In genomic region chr5:145230641-145231040, GRCm38 (mm10) we compare ENCODE assay signal across 8 mouse cellular contexts. TPM values are rescaled to one million over a fixed set of nuclear protein-coding genes. Genes with fewer than 3 reads are reported as not detected.
DNase-seq lines count a peak whose midpoint lies in the region; ATAC-seq and TF ChIP-seq lines count a peak whose summit lies in the region.

No protein-coding gene starts in this region.

- WGBS in heart, embryonic 11.5 days (ENCODE audit: insufficient replicate concordance): 87% methylated on average over 4 of the region's 4 CpGs
- 87% methylated on average over 4 of the region's 4 CpGs for WGBS in embryonic facial prominence, embryonic 12.5 days
- 67% methylated on average over 4 of the region's 4 CpGs for WGBS in kidney, adult 2 months
- WGBS in midbrain, embryonic 12.5 days: 87% methylated on average over 4 of the region's 4 CpGs

- intact Hi-C loops in heart, postnatal 14 days (cut with DNase I): loop anchor here (2.0 to 5.0 kb wide), 3 partner anchors 26 to 63 kb away; partner anchors contain the start of genes Cpsf4, Ptcd1, Zkscan5 and Zscan25

- no peak for DNase-seq in heart, postnatal 14 days
- peak; percentile 83 for DNase-seq in kidney, adult 2 months
- no peak for DNase-seq in right cerebral cortex, adult 18-20 months
- no peak for DNase-seq in adrenal gland, postnatal 36 days
- DNase-seq in cerebellum, adult 8-10 months: no peak

- no peak for TF ChIP-seq CTCF in kidney, adult 2 months (conservative IDR thresholded peaks at IDR 0.05; ENCODE audit: insufficient read depth, insufficient read length, low read depth, low read length)

- H3K27me3 ChIP-seq in heart, embryonic 11.5 days (ENCODE audit: control insufficient read depth, insufficient read depth, low read length): no peaks in the 10 kb centered on the region
- H3K27me3 ChIP-seq in embryonic facial prominence, embryonic 12.5 days: no peaks in the 10 kb centered on the region
- no peaks in the 10 kb centered on the region for H3K27me3 ChIP-seq in kidney, adult 2 months (replicated peaks; ENCODE audit: control insufficient read depth, insufficient read depth, low read length)
- H3K27me3 ChIP-seq in midbrain, embryonic 12.5 days: no peaks in the 10 kb centered on the region

- H3K9me3 ChIP-seq in heart, embryonic 11.5 days (replicated peaks; ENCODE audit: control insufficient read depth, low read length): no peaks in the 10 kb centered on the region
- H3K9me3 ChIP-seq in embryonic facial prominence, embryonic 12.5 days: no peaks in the 10 kb centered on the region
- H3K9me3 ChIP-seq in midbrain, embryonic 12.5 days: no peaks in the 10 kb centered on the region

- TF ChIP-seq POLR2A in kidney, adult 2 months (IDR thresholded peaks at IDR 0.05; ENCODE audit: low read depth, low read length): no peak

- ATAC-seq in heart, embryonic 11.5 days (replicated peaks; ENCODE audit: insufficient number of reproducible peaks, low FRiP score, low TSS enrichment): no peak
- ATAC-seq in embryonic facial prominence, embryonic 12.5 days (ENCODE audit: insufficient number of reproducible peaks, insufficient read depth, low FRiP score, low TSS enrichment): no peak
- ATAC-seq in midbrain, embryonic 12.5 days (ENCODE audit: low FRiP score, low read depth): no peak

- peak overlapping the region; percentile 98; the same call in 1 of the 2 replicates for H3K9ac ChIP-seq in heart, embryonic 11.5 days (ENCODE audit: low read depth, low read length)
- no peak overlapping the region for H3K9ac ChIP-seq in embryonic facial prominence, embryonic 12.5 days
- H3K9ac ChIP-seq in midbrain, embryonic 12.5 days (replicated peaks): peak overlapping the region; percentile 93; the same call in 1 of the 2 replicates

- peaks cover 19% of the 10 kb centered on the region for H3K36me3 ChIP-seq in heart, embryonic 11.5 days (ENCODE audit: control insufficient read depth, insufficient read depth, low read length)
- peaks cover 23% of the 10 kb centered on the region for H3K36me3 ChIP-seq in embryonic facial prominence, embryonic 12.5 days
- H3K36me3 ChIP-seq in kidney, adult 2 months (ENCODE audit: control insufficient read depth, insufficient read depth, low read length): peaks cover 6% of the 10 kb centered on the region; the same call in 1 of the 2 replicates
- peaks cover 22% of the 10 kb centered on the region for H3K36me3 ChIP-seq in midbrain, embryonic 12.5 days

- peak overlapping the region; percentile 100; the same call in 1 of the 2 replicates for H3K4me3 ChIP-seq in heart, embryonic 11.5 days (ENCODE audit: low read depth, low read length)
- H3K4me3 ChIP-seq in embryonic facial prominence, embryonic 12.5 days: no peak overlapping the region
- no peak overlapping the region for H3K4me3 ChIP-seq in kidney, adult 2 months (ENCODE audit: insufficient read depth, low read depth, low read length)
- peak overlapping the region; percentile 85; the same call in 1 of the 2 replicates for H3K4me3 ChIP-seq in midbrain, embryonic 12.5 days

- H3K27ac ChIP-seq in heart, embryonic 11.5 days (ENCODE audit: low read depth, low read length): peak overlapping the region; percentile 88
- no peak overlapping the region for H3K27ac ChIP-seq in embryonic facial prominence, embryonic 12.5 days
- H3K27ac ChIP-seq in kidney, adult 2 months (ENCODE audit: insufficient read depth, low read depth, low read length): peak overlapping the region; percentile 97
- H3K27ac ChIP-seq in midbrain, embryonic 12.5 days (replicated peaks): no peak overlapping the region; the same call in 1 of the 2 replicates

- peak overlapping the region; percentile 73 for H3K4me2 ChIP-seq in heart, embryonic 11.5 days
- H3K4me2 ChIP-seq in embryonic facial prominence, embryonic 12.5 days (replicated peaks): peak overlapping the region; percentile 73
- H3K4me2 ChIP-seq in midbrain, embryonic 12.5 days (replicated peaks): peak overlapping the region; percentile 66

- peaks cover 9% of the 10 kb centered on the region; the same call in 1 of the 2 replicates for H3K4me1 ChIP-seq in heart, embryonic 11.5 days (ENCODE audit: control insufficient read depth, insufficient read depth, low read length)
- peaks cover 11% of the 10 kb centered on the region; the same call in 1 of the 2 replicates for H3K4me1 ChIP-seq in embryonic facial prominence, embryonic 12.5 days
- H3K4me1 ChIP-seq in kidney, adult 2 months (ENCODE audit: control insufficient read depth, insufficient read depth, low read length): peaks cover 16% of the 10 kb centered on the region; the same call in 1 of the 2 replicates
- peaks cover 18% of the 10 kb centered on the region; the same call in 1 of the 2 replicates for H3K4me1 ChIP-seq in midbrain, embryonic 12.5 days

RNA-seq across cellular contexts. Expression of gene Zfp655, which starts 0.9 kb away (rescaled TPM):
- polyA plus RNA-seq in heart, embryonic 11.5 days (2014; fragmentation: Nextera tagmentation; extraction: Ambion mirVana): 33.2 and 34.1 TPM in 2 replicates
- total RNA-seq in heart, postnatal 14 days (2021): 10 to 100 TPM; 28.3 to 31.9 TPM
- polyA plus RNA-seq in embryonic facial prominence, embryonic 12.5 days (2016; fragmentation: Nextera tagmentation; extraction: Ambion mirVana): 36.6 and 39.6 TPM in 2 replicates
- polyA plus RNA-seq in kidney, adult 2 months (2012; rRNA removed): 15.5 and 18.4 TPM in 2 replicates
- polyA plus RNA-seq in midbrain, embryonic 12.5 days (2016; fragmentation: Nextera tagmentation; extraction: Ambion mirVana): 43.4 and 45.9 TPM in 2 replicates
- total RNA-seq in adrenal gland, postnatal 36 days (2021): 10 to 100 TPM; 50.6 to 68.6 TPM

RNA-seq across cellular contexts. Expression of gene Zkscan5, which starts 26.3 kb away (rescaled TPM):
- polyA plus RNA-seq in heart, embryonic 11.5 days (2014; fragmentation: Nextera tagmentation; extraction: Ambion mirVana): 9.0 and 10.9 TPM in 2 replicates
- total RNA-seq in heart, postnatal 14 days (2021): 10 to 100 TPM in 1 of 2 experiments, 1 to 10 TPM in 1; 9.9 to 10.0 TPM
- polyA plus RNA-seq in embryonic facial prominence, embryonic 12.5 days (2016; fragmentation: Nextera tagmentation; extraction: Ambion mirVana): 19.5 and 20.3 TPM in 2 replicates
- polyA plus RNA-seq in kidney, adult 2 months (2012; rRNA removed): 5.8 and 6.2 TPM in 2 replicates
- 21.0 and 21.1 TPM in 2 replicates for polyA plus RNA-seq in midbrain, embryonic 12.5 days (2016; fragmentation: Nextera tagmentation; extraction: Ambion mirVana)
- total RNA-seq in adrenal gland, postnatal 36 days (2021): 10 to 100 TPM; 11.6 to 13.0 TPM

RNA-seq across cellular contexts. Expression of gene Zkscan14, which starts 29.0 kb away (rescaled TPM):
- 6.5 and 7.4 TPM in 2 replicates for polyA plus RNA-seq in heart, embryonic 11.5 days (2014; fragmentation: Nextera tagmentation; extraction: Ambion mirVana)
- total RNA-seq in heart, postnatal 14 days (2021): 1 to 10 TPM; 6.3 to 6.6 TPM
- 9.4 and 9.5 TPM in 2 replicates for polyA plus RNA-seq in embryonic facial prominence, embryonic 12.5 days (2016; fragmentation: Nextera tagmentation; extraction: Ambion mirVana)
- 3.8 and 3.9 TPM in 2 replicates for polyA plus RNA-seq in kidney, adult 2 months (2012; rRNA removed)
- 10.9 TPM in 2 replicates for polyA plus RNA-seq in midbrain, embryonic 12.5 days (2016; fragmentation: Nextera tagmentation; extraction: Ambion mirVana)
- 1 to 10 TPM; 7.2 to 9.9 TPM for total RNA-seq in adrenal gland, postnatal 36 days (2021)

RNA-seq across cellular contexts. Expression of gene Atp5j2, which starts 38.8 kb away (rescaled TPM):
- polyA plus RNA-seq in heart, embryonic 11.5 days (2014; fragmentation: Nextera tagmentation; extraction: Ambion mirVana): 928 and 936 TPM in 2 replicates
- 100 to 1,000 TPM; 871 to 935 TPM for total RNA-seq in heart, postnatal 14 days (2021)
- polyA plus RNA-seq in embryonic facial prominence, embryonic 12.5 days (2016; fragmentation: Nextera tagmentation; extraction: Ambion mirVana): 539 and 600 TPM in 2 replicates
- 346 and 489 TPM in 2 replicates for polyA plus RNA-seq in kidney, adult 2 months (2012; rRNA removed)
- 525 and 533 TPM in 2 replicates for polyA plus RNA-seq in midbrain, embryonic 12.5 days (2016; fragmentation: Nextera tagmentation; extraction: Ambion mirVana)
- 100 to 1,000 TPM; 485 to 492 TPM for total RNA-seq in adrenal gland, postnatal 36 days (2021)

RNA-seq across cellular contexts. Expression of gene Zscan25, which starts 49.7 kb away (rescaled TPM):
- polyA plus RNA-seq in heart, embryonic 11.5 days (2014; fragmentation: Nextera tagmentation; extraction: Ambion mirVana): 0.23 and 0.94 TPM in 2 replicates
- 10 to 100 TPM; 11.0 to 13.9 TPM for total RNA-seq in heart, postnatal 14 days (2021)
- polyA plus RNA-seq in embryonic facial prominence, embryonic 12.5 days (2016; fragmentation: Nextera tagmentation; extraction: Ambion mirVana): 0.75 and 0.88 TPM in 2 replicates
- 11.0 and 12.5 TPM in 2 replicates for polyA plus RNA-seq in kidney, adult 2 months (2012; rRNA removed)
- polyA plus RNA-seq in midbrain, embryonic 12.5 days (2016; fragmentation: Nextera tagmentation; extraction: Ambion mirVana): 0.71 and 1.1 TPM in 2 replicates
- total RNA-seq in adrenal gland, postnatal 36 days (2021): 10 to 100 TPM; 15.0 to 15.7 TPM

Comparison
In these comparisons a context has a peak if more than half of its experiments do, and no peak if none do; other contexts are left out.
1. H3K27ac ChIP-seq: peak in heart, embryonic 11.5 days (single experiment) and kidney, adult 2 months (single experiment); none in embryonic facial prominence, embryonic 12.5 days (single experiment) and midbrain, embryonic 12.5 days (single experiment).
2. H3K4me3 ChIP-seq: peak in heart, embryonic 11.5 days (single experiment) and midbrain, embryonic 12.5 days (single experiment); none in embryonic facial prominence, embryonic 12.5 days (single experiment) and kidney, adult 2 months (single experiment).
3. Peak in every context shown above with its lines, with median percentiles within 50 percentile points of each other: H3K4me2 ChIP-seq.